Mouse (Mus musculus) midbrain, embryonic 16.5 days (tissue): Measurements from ENCODE around the gene Mcoln3. TPM values are rescaled to one million over a fixed set of nuclear protein-coding genes. Genes with fewer than 3 reads are reported as not detected.

Source experiments
- ATAC-seq: fragments of 200-750 bp; cut with Nextera tagmentation; 2 replicates; pipeline ENCODE4 v1.8.0; 2017; ENCODE audit warnings: moderate TSS enrichment
- H3K27ac ChIP-seq: fragments of 300-500 bp; sonication (generic); 2 replicates; pipeline ENCODE4 v1.5.1; 2014; ENCODE audit warnings: mild to moderate bottlenecking, low read length, mixed read lengths
- H3K27me3 ChIP-seq: fragments of 300-500 bp; sonication (generic); 2 replicates; pipeline ENCODE4 v1.6.1; 2014; ENCODE audit warnings: low read depth, low read length, mixed read lengths; ENCODE audit not compliant: control insufficient read depth, insufficient read depth
- H3K36me3 ChIP-seq: fragments of 300-500 bp; sonication (generic); 2 replicates; pipeline ENCODE4 v1.6.1; 2014; ENCODE audit warnings: mild to moderate bottlenecking, low read length, moderate library complexity, mixed read lengths; ENCODE audit not compliant: control insufficient read depth, insufficient read depth
- H3K4me1 ChIP-seq: fragments of 300-500 bp; sonication (generic); 2 replicates; pipeline ENCODE4 v1.6.1; 2014; ENCODE audit warnings: mild to moderate bottlenecking, low read length, mixed read lengths; ENCODE audit not compliant: control insufficient read depth, insufficient read depth
- H3K4me2 ChIP-seq: fragments of 300-500 bp; sonication (generic); 2 replicates; pipeline ENCODE4 v1.6.1; 2014; ENCODE audit warnings: mild to moderate bottlenecking, low read length, mixed read lengths
- H3K4me3 ChIP-seq: fragments of 300-500 bp; sonication (generic); 2 replicates; pipeline ENCODE4 v1.5.1; 2014; ENCODE audit warnings: low read depth, mild to moderate bottlenecking, low read length, moderate library complexity, mixed read lengths
- H3K9ac ChIP-seq: fragments of 300-500 bp; sonication (generic); 2 replicates; pipeline ENCODE4 v1.6.1; 2014; ENCODE audit warnings: low read depth, low read length, mixed read lengths
- H3K9me3 ChIP-seq: fragments of 300-500 bp; sonication (generic); replicated peaks from 2 replicates; pipeline ENCODE4 v1.6.1; 2014; ENCODE audit warnings: mild to moderate bottlenecking, low read length, mixed read lengths; ENCODE audit not compliant: control insufficient read depth, poor library complexity, severe bottlenecking
- WGBS: fragments of 180-500 bp; shearing (Covaris S2); extraction: QIAGEN DNeasy Blood & Tissue Kit; methylation state at CpG from one replicate; pipeline ENCODE4 v1.1.7; 2014; 5-methylcytosine and 5-hydroxymethylcytosine counted together
- polyA plus RNA-seq: library from polyadenylated mRNA; unstranded; fragments of >200 nt; fragmentation: Nextera tagmentation; extraction: Ambion mirVana; gene quantifications from 2 replicates; pipeline ENCODE4 v1.2.1, GENCODE M21; 2015

Gene Mcoln3
- polyA plus RNA-seq, 1 experiment from 2014 or later: 0.35 TPM

GRCm38 (mm10) chr3:146145501-146145900, 28.3 kb downstream of the Mcoln3 start:
- H3K27ac ChIP-seq: no peak overlapping the region
- no peak for ATAC-seq
- no peak overlapping the region for H3K4me3 ChIP-seq
- H3K9ac ChIP-seq: no peak overlapping the region
- H3K4me2 ChIP-seq: no peak overlapping the region
- peaks cover 2% of the 10 kb centered on the region for H3K27me3 ChIP-seq
- 62% methylated on average over 5 of the region's 5 CpGs for whole genome bisulfite sequencing
- peaks cover 8% of the 10 kb centered on the region for H3K4me1 ChIP-seq
- no peaks in the 10 kb centered on the region for H3K36me3 ChIP-seq
- H3K9me3 ChIP-seq: peaks cover 6% of the 10 kb centered on the region; the same call in 1 of the 2 replicates

GRCm38 (mm10) chr3:146146131-146146530, 28.9 kb downstream of the Mcoln3 start:
- 65% methylated on average over 5 of the region's 5 CpGs for WGBS
- no peak overlapping the region for H3K27ac ChIP-seq

GRCm38 (mm10) chr3:146149156-146150057, 32.2 kb downstream of the Mcoln3 start, which contains the start of gene Mcoln2:
Mcoln2 (plus strand) TSS chr3:146149833.
- Histone ChIP-seq H3K4me2 (peak within 1 kb of the TSS; percentile 76), H3K36me3 (no peaks in the 10 kb centered on the region), H3K27me3 (peaks cover 18% of the 10 kb centered on the region), H3K27ac (no peak within 1 kb of the TSS), H3K4me3 (peak within 1 kb of the TSS; percentile 33), H3K9ac (peak within 1 kb of the TSS; percentile 60), H3K4me1 (peaks cover 14% of the 10 kb centered on the region), H3K9me3 (peaks cover 6% of the 10 kb centered on the region; the same call in 1 of the 2 replicates)
- WGBS: 12% methylated on average over 33 of the region's 34 CpGs
- no peak; the same call in 1 of the 2 replicates for ATAC-seq

More at GRCm38 (mm10) chr3:146146131-146146530, 28.9 kb downstream of the Mcoln3 start:
- no peaks in the 10 kb centered on the region for H3K36me3 ChIP-seq
- peaks cover 8% of the 10 kb centered on the region for H3K27me3 ChIP-seq
- no peak overlapping the region for H3K4me2 ChIP-seq
- no peak overlapping the region for H3K9ac ChIP-seq
- H3K9me3 ChIP-seq: peaks cover 6% of the 10 kb centered on the region; the same call in 1 of the 2 replicates
- H3K4me3 ChIP-seq: no peak overlapping the region
- H3K4me1 ChIP-seq: peaks cover 8% of the 10 kb centered on the region
- ATAC-seq: no peak

- WGBS: 0% methylated on average over 26 of the region's 26 CpGs
- peak overlapping the region; percentile 60 for H3K9ac ChIP-seq
- H3K4me3 ChIP-seq: peak overlapping the region; percentile 33
Measured at GRCm38 (mm10) chr3:146150058-146150400, 32.8 kb downstream of the Mcoln3 start.

GRCm38 (mm10) chr3:146150560-146150959, 33.3 kb downstream of the Mcoln3 start:
- 27% methylated on average over 11 of the region's 11 CpGs for WGBS
- Histone ChIP-seq H3K4me2 (peak overlapping the region; percentile 76), H3K4me3 (peak overlapping the region; percentile 33; the same call in 1 of the 2 replicates), H3K27me3 (peaks cover 18% of the 10 kb centered on the region), H3K27ac (no peak overlapping the region), H3K4me1 (peaks cover 14% of the 10 kb centered on the region), H3K36me3 (no peaks in the 10 kb centered on the region), H3K9me3 (peaks cover 1% of the 10 kb centered on the region; the same call in 1 of the 2 replicates), H3K9ac (no peak overlapping the region)
- no peak for ATAC-seq

More at GRCm38 (mm10) chr3:146150058-146150400, 32.8 kb downstream of the Mcoln3 start:
- peaks cover 14% of the 10 kb centered on the region for H3K4me1 ChIP-seq
- H3K27me3 ChIP-seq: peaks cover 18% of the 10 kb centered on the region
- H3K36me3 ChIP-seq: no peaks in the 10 kb centered on the region
- peak overlapping the region; percentile 76 for H3K4me2 ChIP-seq
- H3K9me3 ChIP-seq: peaks cover 6% of the 10 kb centered on the region; the same call in 1 of the 2 replicates
- ATAC-seq: no peak
- no peak overlapping the region for H3K27ac ChIP-seq

GRCm38 (mm10) chr3:146151328-146151727, 34.1 kb downstream of the Mcoln3 start:
- Histone ChIP-seq H3K27ac (no peak overlapping the region), H3K4me2 (no peak overlapping the region), H3K4me3 (no peak overlapping the region), H3K9ac (no peak overlapping the region), H3K4me1 (peaks cover 14% of the 10 kb centered on the region), H3K9me3 (no peaks in the 10 kb centered on the region), H3K36me3 (no peaks in the 10 kb centered on the region), H3K27me3 (peaks cover 18% of the 10 kb centered on the region)
- WGBS: 95% methylated on average over 10 of the region's 10 CpGs
- no peak for ATAC-seq

GRCm38 (mm10) chr3:146151755-146152154, 34.5 kb downstream of the Mcoln3 start:
- Histone ChIP-seq H3K9ac (no peak overlapping the region), H3K36me3 (no peaks in the 10 kb centered on the region), H3K4me2 (no peak overlapping the region), H3K4me3 (no peak overlapping the region), H3K9me3 (no peaks in the 10 kb centered on the region), H3K4me1 (peaks cover 14% of the 10 kb centered on the region), H3K27ac (no peak overlapping the region), H3K27me3 (peaks cover 18% of the 10 kb centered on the region)
- WGBS: 93% methylated on average over 8 of the region's 8 CpGs
- no peak for ATAC-seq

- no peaks in the 10 kb centered on the region for H3K36me3 ChIP-seq
- no peak overlapping the region for H3K4me3 ChIP-seq
- peaks cover 14% of the 10 kb centered on the region for H3K4me1 ChIP-seq
- peaks cover 18% of the 10 kb centered on the region for H3K27me3 ChIP-seq
- no peak overlapping the region for H3K9ac ChIP-seq
- no peak overlapping the region for H3K27ac ChIP-seq
- WGBS: 87% methylated on average over 8 of the region's 8 CpGs
- ATAC-seq: no peak
- no peak overlapping the region for H3K4me2 ChIP-seq
- no peaks in the 10 kb centered on the region for H3K9me3 ChIP-seq
Measured at GRCm38 (mm10) chr3:146152348-146152747, 35.1 kb downstream of the Mcoln3 start.

GRCm38 (mm10) chr3:146152913-146153312, 35.7 kb downstream of the Mcoln3 start:
- Histone ChIP-seq H3K9me3 (no peaks in the 10 kb centered on the region), H3K27ac (no peak overlapping the region), H3K27me3 (peaks cover 18% of the 10 kb centered on the region), H3K36me3 (no peaks in the 10 kb centered on the region), H3K4me2 (no peak overlapping the region), H3K9ac (no peak overlapping the region), H3K4me3 (no peak overlapping the region), H3K4me1 (peaks cover 14% of the 10 kb centered on the region)
- no peak for ATAC-seq
- WGBS: 84% methylated on average over 2 of the region's 2 CpGs
